11 mouse cellular contexts compared by ENCODE assay signal in the genomic region with DNA sequence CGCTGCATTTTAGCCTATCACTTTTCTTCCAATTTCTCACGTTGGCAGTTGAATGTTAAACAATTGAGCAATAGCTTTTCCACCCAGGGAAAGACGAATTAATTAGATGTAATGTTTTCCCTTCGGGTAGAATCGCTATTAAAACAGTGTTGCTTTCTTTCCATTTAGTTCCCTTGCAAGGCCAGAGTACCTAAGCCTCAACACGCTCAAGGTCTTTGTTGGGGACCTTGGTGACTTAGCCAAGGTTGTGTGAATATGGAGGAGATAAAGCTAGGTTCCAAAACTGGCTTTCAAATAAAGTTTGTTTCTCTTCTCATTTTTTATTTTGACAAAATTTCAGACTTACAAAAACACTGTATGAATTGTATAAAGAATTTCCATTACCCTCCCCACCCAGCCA.
"Had no signal": no experiment of that assay in that cellular context is flagged by ENCODE, and none has a peak within 500 bp of the region (broad histone marks: within the 10 kb centered on the region; RNA-seq: fewer than 3 reads in every experiment).

No protein-coding gene starts in this region.

- H3K4me1 ChIP-seq: liver, embryonic 12.5 days; midbrain, embryonic 10.5 days had no signal

- H3K36me3 ChIP-seq: limb, embryonic 15.5 days; liver, embryonic 12.5 days; midbrain, embryonic 10.5 days had no signal

- DNase-seq: layer of hippocampus, adult 9-11 months; layer of hippocampus, postnatal 36 days; lung, embryonic 14.5 days; lung, postnatal 10 days; lung, postnatal 4 days; thymus, adult 2 months; thymus, postnatal 25 days had no signal

- H3K27ac ChIP-seq: limb, embryonic 15.5 days; liver, embryonic 12.5 days; midbrain, embryonic 10.5 days; stomach, postnatal 0 days had no signal

- H3K4me3 ChIP-seq: limb, embryonic 15.5 days; liver, embryonic 12.5 days; midbrain, embryonic 10.5 days had no signal

- H3K27me3 ChIP-seq: limb, embryonic 15.5 days; liver, embryonic 12.5 days had no signal
